Mouse (Mus musculus) urinary bladder, postnatal 36 days (tissue): ENCODE results near the gene Nfia.
A peak's percentile ranks its signal among the peaks of the same experiment; 100 is the strongest.

Experiments used
- DNase-seq, 2 experiments: peaks; one replicate each; pipeline ENCODE4 v3.0.0; 2022; ENCODE audit warnings: low spot score in 2 of 2, mixed read lengths in 1 of 2

Nfia gene

DNA sequence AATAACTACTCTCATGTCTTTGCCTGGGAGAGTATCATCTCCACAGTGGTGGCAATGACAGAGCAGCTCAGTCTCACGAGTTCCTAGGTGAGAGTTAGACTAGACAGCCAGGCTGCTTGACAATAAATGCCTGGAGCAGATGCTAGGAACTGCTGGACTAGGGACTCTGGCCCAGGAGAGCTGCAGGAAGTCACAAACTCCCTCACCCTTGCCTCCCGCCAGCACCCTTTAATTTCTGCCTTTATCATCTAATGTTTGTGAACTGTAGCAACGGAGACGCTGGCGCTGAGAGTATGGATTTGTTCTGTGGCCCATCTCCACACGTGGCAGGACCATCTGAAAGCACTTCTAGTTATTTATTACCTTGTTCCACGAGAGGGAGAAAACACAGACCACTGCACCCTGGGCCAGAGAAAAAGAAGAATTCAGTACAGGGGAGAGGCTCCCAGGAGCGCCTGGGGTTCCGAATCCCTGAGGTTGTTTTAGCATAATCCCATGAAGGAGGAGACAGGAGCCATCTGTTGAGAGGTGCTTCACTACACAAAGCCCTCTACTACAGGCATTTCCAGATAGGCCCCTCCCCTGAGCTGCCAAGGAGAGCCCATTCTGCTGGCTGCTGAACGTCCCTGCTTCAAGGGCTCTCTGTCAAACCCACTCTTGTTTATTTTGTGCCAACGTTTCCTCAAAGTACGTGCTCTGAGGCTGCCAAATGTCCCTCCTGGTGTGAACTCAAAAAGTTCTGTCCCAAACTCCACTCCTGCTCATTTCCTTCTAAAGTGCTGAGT, 231.0 kb downstream of the Nfia start:
- DNase-seq, result no peak

DNA sequence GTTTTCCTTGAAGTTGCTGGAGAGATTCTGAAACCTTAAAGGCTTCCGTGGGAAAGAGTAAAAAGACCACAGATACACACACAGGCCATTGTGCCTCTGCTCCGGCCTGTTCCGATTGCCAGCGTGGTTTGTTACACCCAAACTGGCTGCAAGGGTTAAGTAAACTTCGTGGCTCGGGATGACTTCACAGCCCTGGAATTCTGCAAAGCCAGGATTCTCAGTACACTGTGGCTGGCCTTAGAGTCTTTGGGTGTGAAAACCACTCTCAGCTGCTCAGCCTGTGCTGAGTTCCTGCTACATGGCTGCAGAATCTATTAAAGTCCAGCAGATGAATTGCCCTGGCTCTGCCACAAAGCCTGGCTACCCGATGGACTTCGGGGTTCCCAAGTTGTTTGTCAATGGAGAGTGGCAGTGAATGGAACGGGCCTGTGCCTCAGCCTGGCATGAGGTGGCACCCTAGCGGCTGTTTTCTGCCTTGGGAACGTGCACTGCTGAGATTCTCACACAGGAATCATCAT, 231.6 kb downstream of the Nfia start:
- DNase-seq, result peak; percentile 55 to 66

DNA sequence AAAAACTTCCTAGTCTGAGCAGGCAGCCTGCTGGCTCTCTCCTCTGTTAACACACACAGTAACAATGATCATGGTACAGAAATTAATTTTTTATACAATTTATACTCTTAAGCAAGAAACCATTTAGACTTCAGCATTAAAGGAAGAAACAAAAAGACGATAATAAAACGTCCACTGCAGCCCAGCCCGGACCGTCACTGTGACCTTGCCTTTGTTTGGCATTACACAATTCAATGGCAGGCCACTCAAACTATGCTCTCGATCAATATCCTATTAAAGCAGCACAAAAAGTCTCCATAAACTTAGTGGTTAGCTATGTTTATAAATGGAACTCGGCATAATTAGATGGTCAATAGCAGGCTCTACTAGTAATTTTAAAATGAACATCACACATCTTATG, 232.5 kb downstream of the Nfia start:
- DNase-seq, result no peak

DNA sequence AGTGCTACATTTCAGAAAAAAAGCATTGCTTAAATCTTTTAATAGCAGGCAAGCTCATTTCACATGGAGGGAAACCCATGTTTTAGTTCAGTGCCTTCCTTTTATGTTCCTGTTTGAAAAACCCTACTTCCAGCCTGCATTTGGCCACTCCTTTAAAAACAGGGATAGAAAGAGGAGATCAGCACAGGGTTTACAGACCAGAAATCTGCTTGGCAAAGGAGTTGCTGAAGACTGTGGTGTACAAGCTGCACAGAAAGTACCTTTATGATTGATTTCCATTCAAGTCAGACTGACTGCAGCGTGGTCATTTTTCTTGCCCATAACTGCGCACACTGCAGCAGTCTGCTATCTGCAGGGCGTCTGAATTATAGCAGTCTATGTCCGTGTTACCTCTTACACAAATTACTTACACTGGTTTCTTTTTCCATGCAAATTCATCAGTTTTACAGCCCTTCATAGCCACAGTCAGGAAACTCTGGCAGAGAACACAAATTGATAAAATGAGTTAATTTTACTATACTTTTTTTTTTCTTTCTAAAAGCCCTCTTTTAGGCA, 236.4 kb downstream of the Nfia start:
- DNase-seq, result no peak

DNA sequence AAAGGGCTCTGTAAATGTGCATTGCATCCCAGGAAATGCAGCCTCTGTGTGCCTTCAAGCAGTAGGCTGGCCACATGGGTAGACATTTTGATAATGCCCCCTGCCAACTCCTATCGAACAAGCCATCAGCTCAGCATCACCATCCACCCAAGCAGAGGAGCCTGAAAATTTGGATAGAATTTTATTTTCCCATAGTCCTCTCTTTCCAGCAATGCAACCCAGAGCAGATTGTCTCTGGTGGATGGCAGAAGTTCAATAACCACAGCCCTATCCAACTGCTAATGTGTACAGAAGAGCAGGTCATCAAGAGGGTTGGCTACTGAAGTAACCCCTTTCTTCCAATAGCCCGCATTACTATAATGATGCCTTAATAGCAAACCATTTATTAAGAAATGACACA, 237.4 kb downstream of the Nfia start:
- no peak for DNase-seq

DNA sequence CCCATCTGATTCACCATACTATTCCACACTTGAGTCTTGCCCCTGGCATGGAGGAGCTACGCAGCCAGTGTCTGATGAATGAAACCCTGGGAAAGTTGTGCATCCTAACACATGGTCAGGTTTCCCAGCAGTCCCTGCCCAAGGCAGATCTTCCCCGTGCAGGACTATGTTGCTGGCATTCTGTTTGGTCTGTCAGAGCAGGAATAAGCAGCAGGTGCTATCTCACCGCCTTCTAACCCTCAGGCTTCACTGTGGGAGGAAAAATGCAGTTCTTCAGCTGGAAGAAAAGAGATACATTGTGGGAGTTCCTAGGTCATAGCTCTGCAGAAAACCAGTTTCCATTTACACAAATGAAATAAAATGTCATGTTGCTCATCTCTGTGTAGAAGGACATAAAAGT, 247.3 kb downstream of the Nfia start:
- DNase-seq, result no peak

DNA sequence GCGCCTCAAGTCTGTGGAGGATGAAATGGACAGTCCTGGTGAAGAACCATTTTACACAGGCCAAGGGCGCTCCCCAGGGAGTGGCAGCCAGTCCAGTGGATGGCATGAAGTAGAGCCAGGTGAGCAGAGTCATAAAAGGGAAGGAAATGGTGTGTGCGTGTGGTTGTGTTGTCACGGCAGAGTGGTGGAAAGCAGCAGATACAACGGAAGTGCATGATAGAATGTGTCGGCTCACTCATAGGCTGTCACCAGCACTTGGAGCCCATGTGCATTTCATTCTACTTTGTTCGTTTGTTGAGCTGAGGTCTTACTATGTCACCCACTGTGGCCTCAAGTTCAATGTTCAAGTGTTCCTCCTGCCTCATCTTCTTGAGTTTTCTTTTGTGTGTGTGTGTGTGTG, 248.3 kb downstream of the Nfia start:
- no peak for DNase-seq

DNA sequence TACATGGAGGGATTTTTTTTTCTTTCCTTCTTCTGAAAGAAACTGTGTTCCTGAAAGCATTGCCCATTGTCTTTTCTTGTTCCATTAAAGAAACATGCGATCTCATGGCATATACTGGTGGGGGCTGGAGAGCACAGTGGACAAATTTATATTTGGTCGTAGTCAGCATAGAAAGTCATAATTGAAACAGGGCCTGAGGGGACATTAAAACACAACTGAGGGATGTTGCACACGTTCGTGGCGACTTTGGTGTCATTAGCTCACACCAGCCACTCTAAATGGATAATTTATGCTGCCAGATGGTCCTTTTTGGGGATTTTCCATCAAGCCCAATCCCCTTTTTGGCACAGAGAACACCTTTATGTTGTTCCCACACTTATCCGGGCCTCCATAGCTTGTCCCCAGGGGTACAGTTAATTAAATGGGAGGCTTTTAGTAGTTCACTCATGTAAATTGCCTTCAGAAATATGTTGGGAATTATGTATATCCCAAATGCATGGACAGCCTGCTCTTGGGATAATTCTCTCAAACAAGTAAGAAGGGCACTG, 250.8 kb downstream of the Nfia start:
- DNase-seq, result no peak

DNA sequence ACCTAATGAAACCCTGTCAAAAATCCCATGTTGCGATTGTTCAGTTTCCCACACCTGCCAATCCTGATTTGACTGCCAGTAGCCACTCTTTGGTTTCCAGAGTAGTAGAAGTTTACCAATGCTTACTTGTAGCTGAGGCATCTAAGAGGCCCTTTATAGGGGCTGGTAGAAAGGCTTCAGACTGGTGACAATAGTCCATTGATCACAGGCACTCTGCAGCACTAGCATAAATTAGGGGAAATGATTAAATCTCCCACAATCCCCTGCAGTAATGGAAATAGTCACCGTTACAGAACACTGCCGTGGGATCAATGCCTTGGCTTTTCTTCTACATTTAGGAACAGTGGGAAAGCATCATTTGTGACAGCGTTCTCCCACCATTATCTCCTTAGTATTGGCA, 254.9 kb downstream of the Nfia start:
- DNase-seq, result no peak

DNA sequence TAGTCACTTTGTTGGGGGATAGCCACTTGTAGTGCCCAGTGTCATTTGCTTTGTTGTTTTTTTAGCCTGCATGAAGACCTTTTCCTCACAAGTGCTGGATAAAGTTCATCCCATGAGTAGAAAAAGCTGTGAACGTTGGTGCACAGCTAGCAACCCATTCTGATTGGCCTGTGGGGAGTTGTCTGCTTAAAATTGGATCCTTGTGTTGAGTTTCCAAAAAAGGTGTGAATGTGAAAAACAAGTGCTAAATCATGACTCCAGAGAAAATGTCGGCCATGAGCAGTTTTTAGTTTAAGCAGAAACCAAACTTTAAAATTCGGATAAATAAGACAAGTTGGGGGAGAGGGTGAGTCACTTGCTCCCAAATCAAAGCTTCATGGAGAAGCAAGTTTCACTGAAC, 259.3 kb downstream of the Nfia start:
- no peak for DNase-seq

DNA sequence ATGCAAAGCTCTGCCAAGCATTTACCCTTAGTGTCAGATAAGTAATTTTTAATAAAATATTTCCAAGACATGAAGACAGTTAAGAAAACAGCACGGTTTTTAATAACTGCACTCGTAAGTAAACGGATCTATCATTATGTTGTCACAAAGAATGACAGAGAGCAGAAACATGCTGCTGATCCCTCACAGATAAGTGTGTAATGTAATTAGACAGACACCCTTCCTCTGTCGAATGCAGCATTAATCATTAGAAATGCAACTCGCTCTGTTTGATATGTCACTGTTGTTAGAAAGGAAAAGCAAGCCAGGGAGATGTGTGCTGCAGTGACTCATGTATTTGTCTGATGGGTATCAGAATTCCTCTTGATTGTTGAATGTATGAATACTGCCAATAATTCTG, 259.8 kb downstream of the Nfia start:
- no peak for DNase-seq

DNA sequence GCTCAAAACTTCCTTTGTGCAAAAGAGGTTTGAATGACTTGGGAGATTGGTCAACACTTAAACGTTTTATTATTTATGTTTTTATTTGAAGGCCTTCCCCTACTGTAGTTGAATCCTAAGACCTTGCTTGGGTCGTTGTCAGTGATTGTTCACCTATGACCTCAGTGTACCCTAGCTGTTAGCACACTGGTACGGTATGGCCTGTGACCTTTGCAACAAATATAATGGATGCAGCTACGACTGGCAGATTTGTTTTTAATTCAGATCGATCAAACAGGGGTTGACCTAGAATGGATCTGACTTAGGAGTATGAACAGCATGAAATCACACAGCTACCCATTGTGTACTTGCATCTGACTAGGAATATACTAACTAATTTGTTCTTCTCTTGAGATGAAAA, 266.6 kb downstream of the Nfia start:
- DNase-seq, result no peak

DNA sequence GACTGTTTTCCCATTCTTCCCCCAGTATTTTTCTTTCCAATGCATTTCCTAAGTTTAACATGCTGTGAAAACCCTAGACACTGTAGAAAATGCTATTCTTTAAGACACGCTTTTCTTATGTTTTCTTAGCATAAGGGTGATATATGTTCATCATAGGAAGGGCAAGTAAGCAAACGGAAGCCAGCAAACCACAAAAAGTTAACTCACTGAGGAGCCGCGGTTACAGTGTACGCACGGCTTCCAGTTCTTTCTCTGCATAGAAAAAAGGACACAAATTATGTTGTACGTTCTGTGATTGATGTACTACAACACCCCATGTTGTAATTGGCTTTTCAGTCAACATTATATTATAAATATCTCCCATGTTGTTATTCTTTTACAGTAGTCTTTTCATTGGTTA, 267.6 kb downstream of the Nfia start:
- DNase-seq, result no peak

DNA sequence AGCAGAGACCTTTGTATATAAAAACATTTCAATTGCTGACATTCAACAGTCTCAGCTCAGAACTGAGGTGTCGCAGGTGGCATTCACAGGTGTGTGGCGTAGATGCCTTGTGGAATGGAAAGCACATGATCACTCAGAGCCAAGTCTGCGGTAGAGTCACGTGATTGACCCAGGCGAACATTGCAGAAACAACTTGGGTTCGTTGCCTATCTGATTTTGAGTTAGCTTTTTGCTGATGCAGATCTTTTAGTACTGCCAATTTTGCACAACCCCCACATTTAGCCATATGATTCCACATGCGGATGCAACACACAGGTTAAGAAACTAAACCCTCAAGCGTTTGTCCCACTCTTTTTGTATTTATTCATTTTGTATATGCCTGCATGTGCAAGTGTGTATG, 272.1 kb downstream of the Nfia start:
- no peak for DNase-seq

DNA sequence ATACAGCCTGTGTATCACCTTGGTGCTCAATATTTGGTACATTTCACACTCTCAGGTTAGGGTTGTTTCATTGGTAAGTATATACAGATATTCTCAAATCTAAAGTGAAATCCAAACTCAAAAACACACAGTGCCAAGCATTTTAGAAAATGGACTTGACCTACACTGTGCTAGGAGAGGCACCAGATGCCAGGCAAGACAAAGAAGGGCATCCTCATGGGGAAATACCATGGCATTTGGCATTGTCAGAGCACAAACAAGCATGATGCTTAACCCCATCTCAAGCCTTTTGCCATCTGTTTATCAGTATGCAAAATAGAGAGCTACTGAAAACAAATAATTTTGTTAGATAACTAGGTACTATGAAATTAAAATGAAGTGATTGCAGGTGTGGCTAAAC, 274.8 kb downstream of the Nfia start:
- DNase-seq, result no peak

DNA sequence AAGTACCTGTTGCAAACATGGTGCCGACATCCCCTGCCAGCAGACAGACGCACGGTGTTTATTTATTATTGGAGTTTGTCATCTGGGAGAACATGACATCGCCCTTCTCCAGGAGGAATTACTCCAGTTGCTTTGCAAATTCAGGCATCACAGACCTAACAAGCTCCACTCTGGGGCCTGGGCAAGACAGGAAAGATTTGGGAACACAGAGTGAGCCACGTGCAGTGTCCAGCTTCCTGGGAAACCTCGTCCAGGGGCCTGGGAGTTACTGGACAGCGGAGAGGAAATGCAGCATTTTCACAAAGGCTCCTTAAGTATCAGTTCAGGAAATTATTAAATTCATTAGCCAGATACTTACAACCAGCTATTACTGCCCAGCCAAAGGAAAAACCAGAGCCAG, 277.1 kb downstream of the Nfia start:
- DNase-seq, result no peak

DNA sequence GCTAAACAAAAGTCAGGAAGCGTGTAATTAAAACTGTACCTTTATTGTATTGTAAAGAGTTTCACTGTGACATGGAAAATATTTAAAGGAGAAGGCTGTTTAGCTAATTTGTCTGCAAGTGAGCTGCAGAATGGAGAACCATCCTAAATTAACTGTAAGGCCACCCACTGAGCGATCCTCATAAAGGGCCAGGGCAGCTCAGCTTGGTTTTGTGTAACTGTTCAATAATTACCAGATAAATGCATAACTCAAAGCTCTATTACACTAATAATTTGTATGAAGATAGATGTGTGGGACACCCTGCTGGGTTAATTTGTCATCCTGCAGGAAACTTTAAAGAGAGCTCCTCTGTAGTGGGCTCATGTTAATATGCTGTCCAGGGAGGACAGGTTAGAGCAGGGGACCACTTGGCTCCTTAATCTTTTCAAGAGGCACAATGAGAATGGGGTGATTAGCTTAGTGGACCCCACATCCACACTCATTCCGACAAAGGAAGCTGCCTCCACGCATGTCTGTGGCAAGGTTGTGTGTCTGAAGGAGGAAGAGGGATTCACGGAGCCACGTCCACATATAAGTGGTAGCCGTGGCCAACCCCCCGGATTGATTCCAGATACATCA, 277.6 kb downstream of the Nfia start:
- no peak for DNase-seq

DNA sequence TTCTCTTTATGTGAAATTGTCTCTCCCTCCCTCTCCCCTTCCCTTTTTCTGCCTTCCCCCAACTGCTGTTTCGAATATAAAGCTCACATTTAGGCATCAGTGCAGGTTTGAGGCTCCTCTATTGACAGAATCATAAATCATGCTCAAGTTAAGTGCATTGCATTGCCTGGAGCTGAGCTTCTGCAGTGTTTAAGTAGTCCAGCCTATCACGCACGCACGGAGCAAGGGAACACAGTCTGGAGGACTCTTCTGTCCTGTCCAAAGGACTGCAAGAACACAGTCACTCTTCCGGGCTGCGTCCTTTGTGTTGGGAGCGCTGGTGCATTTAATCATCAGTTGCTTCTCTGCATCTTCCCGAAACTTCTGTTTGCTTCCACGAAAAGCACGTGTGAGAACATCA, 278.2 kb downstream of the Nfia start:
- DNase-seq, result no peak

DNA sequence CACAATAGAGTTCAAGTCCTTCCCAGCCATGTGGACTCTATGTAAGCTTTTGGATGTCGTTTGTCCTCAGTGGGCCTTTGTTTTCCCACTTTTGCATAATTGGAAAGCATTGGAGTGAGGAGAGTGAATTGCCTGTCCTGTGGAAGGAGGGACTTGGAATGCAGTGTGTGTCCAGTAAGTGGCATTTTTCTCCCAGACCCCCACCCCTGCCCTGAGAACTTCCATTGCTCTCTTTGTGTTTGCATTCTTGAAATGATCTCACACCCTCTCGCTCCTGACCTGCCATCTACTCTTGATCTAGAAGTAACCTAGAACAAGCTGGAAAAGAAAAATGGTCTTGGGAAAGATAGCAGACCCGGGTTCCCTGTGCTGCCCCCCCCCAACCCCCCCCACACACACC, 278.8 kb downstream of the Nfia start:
- no peak for DNase-seq

DNA sequence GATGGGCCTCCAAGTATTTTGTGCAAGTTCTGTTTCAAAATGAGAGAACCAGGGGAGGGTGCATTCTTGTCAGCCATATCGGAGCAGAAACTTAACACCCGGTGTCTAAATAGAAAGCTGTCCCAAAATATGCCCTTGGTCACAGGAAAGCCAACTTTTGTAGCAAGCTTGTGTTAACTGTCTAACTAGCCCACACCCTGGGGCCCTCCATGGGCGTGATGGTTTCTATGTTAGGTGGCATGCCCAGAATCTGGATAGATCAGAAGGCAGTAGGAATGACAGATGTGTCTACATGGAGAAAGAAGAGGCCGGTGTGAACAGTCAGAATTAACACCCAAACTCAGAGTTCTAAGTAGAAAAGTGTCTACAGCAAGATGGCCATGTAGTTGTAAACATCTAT, 282.5 kb downstream of the Nfia start:
- DNase-seq, result no peak

DNA sequence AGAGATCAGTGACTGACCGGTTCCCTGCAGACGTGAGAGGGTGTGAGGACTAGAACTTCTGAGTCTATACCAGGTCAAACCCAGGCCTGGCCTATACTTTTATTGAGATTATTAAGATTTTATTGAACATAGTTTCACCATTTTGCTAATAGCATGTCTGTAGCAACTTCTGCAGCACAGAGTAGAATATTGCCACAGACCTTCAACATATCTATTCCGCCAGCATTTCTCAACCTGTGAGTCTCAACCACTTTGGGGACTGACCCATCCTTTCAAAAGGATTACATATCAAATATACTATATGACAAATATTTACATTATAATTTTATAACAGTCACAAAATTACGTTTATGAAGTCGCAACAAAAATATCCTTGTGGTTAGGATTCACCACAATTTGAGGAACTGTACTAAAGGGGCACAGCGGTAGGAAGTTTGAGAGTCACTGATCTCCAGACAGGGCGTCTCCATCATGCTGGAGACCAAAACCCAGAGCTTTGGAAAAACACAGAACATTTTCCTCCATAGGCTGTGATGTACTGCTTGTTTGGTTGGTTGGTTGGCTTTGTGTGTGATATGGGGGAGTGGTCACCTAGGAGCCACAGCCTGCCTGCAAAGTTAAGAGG, 284.0 kb downstream of the Nfia start:
- DNase-seq, result no peak

DNA sequence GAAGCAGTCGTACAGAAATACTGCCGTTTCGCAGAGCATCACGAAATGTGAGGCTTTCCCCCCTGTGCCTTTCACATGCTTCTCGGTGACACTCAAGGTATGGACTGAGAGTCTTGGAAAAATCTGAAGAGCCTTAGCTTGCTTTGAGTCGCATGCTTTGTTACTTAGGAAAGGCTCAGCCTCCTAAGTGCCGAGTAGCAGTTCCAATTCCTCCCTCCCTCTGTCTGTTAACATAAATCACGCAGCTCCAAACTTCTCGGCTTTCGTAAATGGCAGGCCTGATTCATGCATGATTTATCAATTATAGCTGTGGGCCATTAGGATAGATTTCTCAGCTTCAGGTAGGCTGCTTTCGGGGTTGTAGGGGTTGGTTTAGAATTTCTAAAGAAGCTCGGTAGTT, 284.7 kb downstream of the Nfia start:
- DNase-seq, result no peak

DNA sequence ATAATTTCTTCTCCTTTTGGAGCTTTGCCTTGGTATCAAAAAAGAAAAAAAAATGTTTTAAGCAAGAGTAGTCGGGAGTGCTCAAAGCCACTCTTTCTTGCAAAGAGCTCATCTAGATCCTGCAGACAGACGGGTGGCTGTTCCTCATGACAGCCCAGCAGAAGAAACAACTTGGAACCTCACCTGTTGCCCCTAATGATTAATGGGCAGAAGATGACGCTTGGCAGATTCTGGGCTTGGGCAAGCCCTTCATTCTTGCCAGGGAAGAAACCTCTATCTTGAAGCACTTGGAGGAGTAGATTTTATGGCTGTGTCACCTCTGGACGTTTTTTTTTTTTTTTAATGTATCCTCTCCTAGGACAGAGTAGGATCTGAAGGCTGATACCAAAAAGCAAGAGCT, 285.2 kb downstream of the Nfia start:
- DNase-seq, result no peak
